Mouse (Mus musculus) erythroblast, embryonic 14.5 days (primary cell): ENCODE results near the gene Phf23. TPM values are rescaled to one million over a fixed set of nuclear protein-coding genes. Genes with fewer than 3 reads are reported as not detected.

ENCODE experiments used
- H3K27me3 ChIP-seq: 2 replicates; pipeline ENCODE4 v1.6.1; 2012; ENCODE audit warnings: inconsistent platforms; ENCODE audit not compliant: control insufficient read depth
- H3K36me3 ChIP-seq: 2 replicates; pipeline ENCODE4 v1.6.1; 2012; ENCODE audit warnings: mild to moderate bottlenecking, inconsistent platforms; ENCODE audit not compliant: control insufficient read depth
- H3K4me1 ChIP-seq: 2 replicates; pipeline ENCODE4 v1.6.1; 2012; ENCODE audit warnings: inconsistent platforms; ENCODE audit not compliant: control insufficient read depth
- H3K4me3 ChIP-seq: replicated peaks from 2 replicates; pipeline ENCODE3; 2012; ENCODE audit warnings: moderate library complexity, mild to moderate bottlenecking, inconsistent platforms
- H3K9me3 ChIP-seq: 2 replicates; pipeline ENCODE4 v1.6.1; 2012; ENCODE audit warnings: low read length, inconsistent platforms, mixed read lengths; ENCODE audit not compliant: control insufficient read depth
- GATA1 ChIP-seq: IDR thresholded peaks from 2 replicates; pipeline ENCODE4 v1.6.1; 2012; ENCODE audit warnings: low read length, inconsistent platforms, mixed read lengths
- TAL1 ChIP-seq: IDR thresholded peaks from 3 replicates; pipeline ENCODE4 v1.6.1; 2012; ENCODE audit warnings: low read length, inconsistent platforms, mixed read lengths
- polyA plus RNA-seq: library from polyadenylated mRNA; stranded (reverse); fragments of >175 nt; gene quantifications from 2 replicates; pipeline ENCODE4 v1.2.3, GENCODE M21; 2012

Gene Phf23
- polyA plus RNA-seq, 1 experiment, result 5.5 TPM

DNA sequence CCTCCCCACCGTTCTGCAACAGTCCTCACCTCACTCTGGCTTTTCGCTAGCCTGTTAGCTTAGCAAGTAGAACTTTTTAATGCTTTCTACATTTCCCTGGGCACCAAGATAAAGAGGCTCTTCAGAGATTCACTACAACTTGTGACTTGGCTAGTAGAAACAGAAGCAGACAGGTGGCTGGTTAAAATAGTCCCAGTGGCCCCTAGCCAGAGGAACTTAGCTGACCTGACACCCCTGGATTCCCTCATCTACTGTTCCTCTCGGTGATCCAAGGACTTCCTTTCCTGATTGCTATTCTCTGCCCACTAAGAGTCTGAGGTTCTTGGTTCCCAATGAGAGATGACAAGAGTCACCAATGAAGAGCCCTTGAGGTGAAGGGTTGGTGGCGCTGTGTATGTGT is 12.2 kb upstream of the Phf23 start:
- no peaks in the 10 kb centered on the region for H3K27me3 ChIP-seq
- TF ChIP-seq GATA1 (no peak), TAL1 (no peak)
- peaks cover 54% of the 10 kb centered on the region for H3K4me1 ChIP-seq
- H3K4me3 ChIP-seq, result peak overlapping the region; percentile 21
- no peaks in the 10 kb centered on the region for H3K9me3 ChIP-seq
- peaks cover 62% of the 10 kb centered on the region for H3K36me3 ChIP-seq

GRCm38 (mm10) chr11:69984431-69984830 is 11.1 kb upstream of the Phf23 start:
- TF ChIP-seq GATA1 (no peak), TAL1 (no peak)
- Histone ChIP-seq H3K4me3 (no peak overlapping the region), H3K27me3 (no peaks in the 10 kb centered on the region), H3K36me3 (peaks cover 68% of the 10 kb centered on the region), H3K9me3 (no peaks in the 10 kb centered on the region), H3K4me1 (peaks cover 45% of the 10 kb centered on the region)

DNA sequence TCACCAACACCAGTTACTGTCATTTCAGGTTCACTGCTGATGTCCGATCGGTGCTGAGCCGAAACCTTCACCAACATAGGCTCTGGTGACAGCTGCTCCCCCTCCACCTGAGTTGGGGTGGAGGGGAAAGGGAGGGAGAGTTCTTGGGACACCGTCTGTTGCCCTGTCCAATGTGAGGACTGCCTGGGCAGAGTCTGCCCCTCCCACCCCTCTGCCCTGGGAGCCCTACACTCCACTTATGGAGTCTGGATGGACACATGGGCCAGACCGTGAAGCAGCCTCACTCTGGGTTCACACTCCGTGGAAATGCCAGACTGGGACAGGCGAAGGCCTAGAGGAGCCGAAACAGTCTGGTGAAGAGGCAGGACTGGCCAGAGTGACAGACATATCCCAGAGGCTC is 5.6 kb upstream of the Phf23 start:
- H3K4me1 ChIP-seq, result peaks cover 40% of the 10 kb centered on the region
- TF ChIP-seq TAL1 (no peak), GATA1 (no peak)
- H3K27me3 ChIP-seq, result no peaks in the 10 kb centered on the region
- peaks cover 77% of the 10 kb centered on the region for H3K36me3 ChIP-seq
- no peak overlapping the region for H3K4me3 ChIP-seq
- no peaks in the 10 kb centered on the region for H3K9me3 ChIP-seq

DNA sequence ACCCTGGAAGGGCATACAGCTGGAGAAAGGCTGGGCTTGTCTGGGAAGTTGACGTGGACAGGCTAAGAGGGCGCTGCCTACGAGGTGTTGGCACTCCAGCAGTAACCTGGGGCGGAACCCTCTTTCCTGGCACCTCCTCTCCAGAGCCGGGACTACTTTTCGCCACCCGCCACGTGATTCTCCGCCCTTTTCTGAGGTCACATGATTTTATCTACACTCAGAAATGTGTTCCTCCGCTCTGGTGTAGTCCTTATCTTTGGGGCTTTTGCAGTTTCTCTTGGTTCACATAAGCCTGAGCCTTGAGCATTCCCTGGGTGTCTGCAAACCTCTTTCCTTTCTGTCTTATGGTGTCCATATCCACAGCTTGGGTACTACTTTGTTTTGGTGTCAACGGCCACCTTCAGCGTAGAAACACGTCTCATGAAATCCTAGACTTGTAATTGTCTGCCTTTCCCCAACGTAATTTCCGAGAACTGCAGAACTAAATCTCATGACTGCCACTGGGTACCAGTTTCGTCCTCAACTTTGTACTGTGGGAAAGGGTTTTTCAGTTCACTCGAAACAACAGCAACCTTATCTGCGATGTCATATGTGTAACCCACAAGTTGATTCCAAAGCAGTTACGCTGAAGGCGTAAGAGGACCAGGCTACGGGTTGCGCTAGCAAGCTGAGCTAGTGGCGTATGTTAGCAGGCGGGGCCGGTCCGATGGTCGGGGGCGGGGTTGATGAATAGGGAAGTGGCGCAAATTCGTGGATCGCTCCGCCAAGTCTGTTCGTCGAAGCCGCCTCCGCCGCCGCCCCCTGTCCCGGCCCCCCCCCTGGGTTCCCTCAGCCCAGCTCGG is 4.5 kb upstream of the Phf23 start, which contains the start of gene Gabarap:
TSS of gene Gabarap (plus strand) at position 294 of the 842 bp plus-strand sequence.
- peaks cover 71% of the 10 kb centered on the region for H3K36me3 ChIP-seq
- H3K9me3 ChIP-seq, result no peaks in the 10 kb centered on the region
- H3K4me1 ChIP-seq, result peaks cover 43% of the 10 kb centered on the region
- peak within 1 kb of the TSS; percentile 86 for H3K4me3 ChIP-seq
- H3K27me3 ChIP-seq, result no peaks in the 10 kb centered on the region
- TF ChIP-seq GATA1 (peak; percentile 77), TAL1 (no peak)

GRCm38 (mm10) chr11:69991711-69992110 is 3.9 kb upstream of the Phf23 start:
- H3K36me3 ChIP-seq, result peaks cover 64% of the 10 kb centered on the region

DNA sequence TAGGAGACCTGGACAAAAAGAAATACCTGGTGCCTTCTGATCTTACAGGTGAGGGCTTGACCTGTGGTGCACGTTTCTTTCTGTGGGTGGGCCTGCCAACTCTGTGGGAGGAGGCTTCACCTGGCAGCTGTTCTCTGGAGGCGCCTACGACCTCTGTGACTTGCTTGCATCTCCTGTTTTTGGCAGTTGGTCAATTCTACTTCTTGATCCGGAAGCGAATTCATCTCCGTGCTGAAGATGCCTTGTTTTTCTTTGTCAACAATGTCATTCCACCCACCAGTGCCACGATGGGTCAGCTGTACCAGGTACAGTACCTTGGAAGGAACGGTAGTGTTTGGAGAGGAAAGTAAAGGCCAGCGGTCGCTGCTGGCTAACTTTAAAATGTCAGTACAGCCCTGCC is 3.2 kb upstream of the Phf23 start:
- no peaks in the 10 kb centered on the region for H3K27me3 ChIP-seq
- no peak for TF ChIP-seq TAL1
- TF ChIP-seq GATA1, result no peak
- peaks cover 48% of the 10 kb centered on the region for H3K4me1 ChIP-seq
- peak overlapping the region; percentile 86 for H3K4me3 ChIP-seq
- peaks cover 58% of the 10 kb centered on the region for H3K36me3 ChIP-seq
- H3K9me3 ChIP-seq, result no peaks in the 10 kb centered on the region

More at GRCm38 (mm10) chr11:69991711-69992110, 3.9 kb upstream of the Phf23 start:
- Histone ChIP-seq H3K4me3 (peak overlapping the region; percentile 86), H3K4me1 (peaks cover 42% of the 10 kb centered on the region), H3K27me3 (no peaks in the 10 kb centered on the region), H3K9me3 (no peaks in the 10 kb centered on the region)
- TF ChIP-seq TAL1 (no peak), GATA1 (no peak)

DNA sequence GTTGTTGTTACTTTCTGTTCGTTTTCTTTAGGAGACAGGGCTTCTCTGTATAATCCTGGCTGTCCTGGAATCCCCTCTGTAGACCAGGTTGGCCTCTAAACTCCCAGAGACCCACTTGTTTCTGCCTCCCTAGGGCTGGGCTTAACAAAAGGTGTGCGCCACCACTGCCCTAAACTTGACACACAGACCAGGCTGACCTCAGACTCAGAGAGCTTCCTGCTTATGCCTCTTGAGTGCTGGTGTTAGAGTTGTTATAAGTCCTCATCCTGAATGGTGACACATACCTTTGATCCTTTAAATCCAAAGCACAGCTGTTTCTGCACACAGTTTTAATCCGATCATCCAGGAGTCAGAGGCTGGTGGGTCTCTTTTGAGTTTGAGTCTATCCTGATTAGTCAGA is 2.6 kb upstream of the Phf23 start:
- peaks cover 54% of the 10 kb centered on the region for H3K4me1 ChIP-seq
- no peak for TF ChIP-seq GATA1
- no peak for TF ChIP-seq TAL1
- H3K9me3 ChIP-seq, result no peaks in the 10 kb centered on the region
- no peaks in the 10 kb centered on the region for H3K27me3 ChIP-seq
- peaks cover 57% of the 10 kb centered on the region for H3K36me3 ChIP-seq
- peak overlapping the region; percentile 86 for H3K4me3 ChIP-seq

GRCm38 (mm10) chr11:69994401-69995090 is 1.0 kb upstream of the Phf23 start:
- Histone ChIP-seq H3K4me3 (peak overlapping the region; percentile 85), H3K9me3 (no peaks in the 10 kb centered on the region), H3K36me3 (peaks cover 57% of the 10 kb centered on the region), H3K27me3 (no peaks in the 10 kb centered on the region), H3K4me1 (peaks cover 69% of the 10 kb centered on the region)
- TF ChIP-seq GATA1, result no peak
- no peak for TF ChIP-seq TAL1
